Mouse (Mus musculus): ENCODE measurements around the gene Tenm2.
A peak's percentile ranks its signal among the peaks of the same experiment; 100 is the strongest.

Tenm2 gene

DNA sequence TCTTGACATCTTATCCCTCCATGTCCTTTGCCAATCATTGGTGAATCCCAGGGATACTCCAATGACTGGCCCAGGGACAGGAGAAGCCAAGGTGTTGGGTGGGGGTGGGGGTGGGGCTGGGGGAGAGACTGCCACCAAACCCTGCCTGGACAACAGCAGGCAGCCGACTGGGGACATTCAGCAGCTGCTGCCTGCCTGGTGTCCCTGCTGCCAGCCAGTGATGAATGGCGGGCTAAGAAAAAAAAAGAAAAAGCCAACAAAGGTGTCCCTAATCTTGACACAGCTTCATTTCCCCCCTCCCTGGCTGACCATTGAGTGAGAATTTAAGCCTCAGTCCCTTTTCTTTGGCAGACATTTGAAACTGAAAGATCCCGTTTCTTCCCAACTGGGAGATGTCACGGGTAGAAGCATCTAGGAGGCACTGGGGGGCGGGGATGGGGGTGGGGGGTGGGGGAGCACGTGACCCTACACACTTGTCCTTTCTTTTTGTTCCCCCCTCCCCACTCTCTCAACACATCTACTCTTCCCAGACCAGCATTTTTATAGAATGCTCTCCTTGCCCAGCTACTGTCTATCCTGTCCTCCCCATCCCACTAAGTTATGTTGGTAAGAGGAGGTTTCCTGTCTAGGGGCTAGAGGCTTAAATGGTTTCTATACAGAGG is 1263.4 kb downstream of the Tenm2 start:
- no peak for DNase-seq

DNA sequence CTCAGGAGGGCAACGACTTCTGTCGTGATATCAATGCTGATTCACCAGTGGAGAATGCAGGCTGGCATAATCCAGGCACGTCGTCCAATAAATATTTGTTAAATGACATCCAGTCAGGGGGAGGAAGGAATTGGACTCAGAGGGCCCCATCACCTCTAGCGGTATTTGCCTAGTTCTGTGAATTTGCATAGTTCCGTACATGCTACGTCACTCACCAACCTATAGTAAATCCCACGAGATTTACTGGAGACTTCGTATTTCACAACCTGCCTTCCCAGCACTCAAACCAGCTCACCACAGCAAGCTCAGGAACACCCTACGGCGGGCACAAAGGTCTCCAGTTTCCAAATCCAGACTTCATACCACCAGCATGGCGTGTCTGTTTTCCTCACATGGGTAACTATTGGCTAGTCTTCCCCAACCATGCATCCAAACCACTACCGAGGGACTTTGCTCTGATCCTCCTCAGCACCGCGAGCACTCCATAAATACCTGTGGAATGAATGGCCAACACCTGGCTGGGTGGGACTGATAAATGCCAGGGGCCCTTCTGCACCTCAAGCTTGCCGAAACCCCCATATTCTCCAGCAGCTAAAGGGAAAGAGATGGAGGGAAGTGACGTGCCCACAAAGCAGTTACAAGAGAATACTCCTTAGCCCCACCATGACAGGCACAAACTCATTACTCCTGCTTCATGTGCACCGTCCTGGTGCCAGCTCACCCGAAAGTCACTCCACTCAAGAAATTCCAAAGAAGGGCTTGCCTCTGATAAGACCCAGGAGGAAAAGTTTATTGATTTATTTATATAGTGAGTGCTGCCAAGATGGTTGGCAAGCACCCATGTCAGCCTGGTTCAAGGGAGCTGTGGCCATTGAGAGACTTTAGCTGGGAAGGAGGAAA is 1264.7 kb downstream of the Tenm2 start:
- peak; percentile 88 for DNase-seq

DNA sequence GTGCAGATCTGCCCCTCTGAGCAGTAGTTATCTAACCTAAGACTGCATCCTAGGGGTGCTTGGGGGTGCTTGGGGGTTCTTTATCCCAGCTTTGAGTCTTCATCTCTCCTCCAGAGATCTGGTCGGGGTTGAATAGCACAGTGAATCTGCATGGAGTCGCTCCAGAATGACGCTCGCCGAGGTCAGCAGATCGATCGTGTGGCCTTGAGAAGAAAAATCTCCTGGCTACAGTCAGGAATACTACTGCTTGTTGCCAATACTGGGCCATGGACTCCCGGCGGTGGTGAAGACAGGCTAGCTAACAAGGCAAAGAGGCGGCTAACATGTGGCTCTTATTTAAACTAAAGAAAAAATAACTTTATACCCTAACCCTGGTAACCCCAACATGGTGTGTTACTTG is 1267.5 kb downstream of the Tenm2 start:
- no peak for DNase-seq

DNA sequence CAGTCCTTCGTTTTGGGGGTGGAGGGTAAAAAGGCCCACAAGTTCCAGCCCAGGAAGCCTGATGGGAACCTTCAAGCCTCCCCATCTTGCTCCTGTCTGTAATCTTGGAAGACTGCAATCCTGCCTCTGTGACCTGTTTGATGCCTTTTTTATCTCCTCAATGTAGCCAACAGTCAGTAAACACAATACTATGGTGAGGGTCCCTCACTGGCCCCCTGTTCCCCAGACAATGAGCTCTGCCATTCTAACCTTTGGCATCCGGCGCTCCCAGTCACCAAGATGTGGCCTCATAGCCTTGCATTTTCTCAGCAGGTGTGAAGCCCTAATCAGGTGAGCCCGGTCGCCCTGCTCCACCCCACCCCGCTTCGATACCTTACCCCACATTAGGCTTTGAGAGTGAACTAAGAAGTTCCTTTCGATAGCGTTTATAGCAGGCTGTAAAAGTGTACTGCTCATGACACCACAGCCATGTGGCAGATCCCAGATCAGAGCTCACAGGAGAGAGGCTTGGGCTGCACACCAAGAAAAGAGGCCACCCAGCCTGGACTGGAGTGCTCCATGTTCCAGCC is 1271.7 kb downstream of the Tenm2 start:
- no peak for DNase-seq

DNA sequence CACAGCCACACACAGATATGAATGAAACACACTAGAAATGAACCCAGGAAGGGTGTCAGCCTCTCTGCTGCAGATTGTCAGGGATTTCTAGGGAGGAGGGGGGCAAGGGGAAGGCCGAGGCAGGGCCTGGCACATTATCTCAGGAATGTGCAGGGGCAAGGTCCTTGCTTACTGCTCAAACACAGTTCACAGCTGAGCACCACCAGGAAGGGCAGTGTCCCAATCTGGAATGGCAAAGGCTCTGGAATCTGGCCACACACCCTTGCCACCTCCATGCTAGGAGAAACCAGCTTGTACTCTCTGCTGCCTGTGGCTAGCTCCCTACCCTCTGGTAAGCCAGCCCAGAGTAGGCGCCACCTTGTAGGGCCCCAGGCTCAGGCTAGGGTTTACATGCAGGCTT is 1272.2 kb downstream of the Tenm2 start:
- peak; percentile 62 for DNase-seq

DNA sequence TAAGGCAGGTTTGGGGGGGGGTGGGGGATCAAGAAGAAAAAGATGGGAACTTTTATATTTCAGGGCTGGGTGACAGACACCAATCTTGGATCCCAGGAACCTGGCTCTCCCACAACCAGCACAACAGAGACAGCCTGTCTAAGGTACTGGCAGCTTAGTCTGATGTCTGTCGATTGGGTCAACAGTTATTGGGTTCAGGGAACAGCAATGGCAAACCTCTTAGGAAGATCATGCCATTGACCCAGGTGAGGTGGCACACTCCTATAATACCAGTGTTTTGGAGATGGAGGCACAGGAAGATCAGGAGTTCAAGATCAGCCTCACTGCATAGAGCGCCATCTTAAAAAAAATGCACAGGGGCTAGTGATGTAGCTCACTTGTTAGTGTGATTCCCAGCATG is 1273.3 kb downstream of the Tenm2 start:
- DNase-seq, result no peak

DNA sequence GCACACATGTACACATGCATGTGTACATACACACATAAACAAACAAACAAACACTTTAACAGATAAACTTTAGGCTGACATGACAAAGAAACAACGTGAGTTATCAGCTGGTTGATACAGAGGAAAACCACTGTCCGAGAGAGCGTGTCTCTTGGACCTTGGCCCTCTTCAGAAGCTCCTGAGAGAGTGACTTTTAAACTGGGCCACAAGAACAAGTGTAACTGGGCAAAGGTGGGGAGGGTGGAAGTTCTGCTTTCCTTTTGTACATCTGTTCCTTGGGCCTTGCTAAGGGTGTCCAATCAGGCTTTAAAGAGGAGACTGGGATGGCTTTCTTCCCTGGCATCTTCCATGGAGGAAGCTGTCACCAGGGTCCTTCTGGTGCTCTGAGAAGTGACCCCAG is 1276.5 kb downstream of the Tenm2 start:
- DNase-seq, result no peak

Data from lung, postnatal 36 days (tissue).